Mouse (Mus musculus): ENCODE measurements around the gene AI661453. TPM values are rescaled to one million over a fixed set of nuclear protein-coding genes. Genes with fewer than 3 reads are reported as not detected.
A peak's percentile ranks its signal among the peaks of the same experiment; 100 is the strongest.

Gene AI661453
- polyA plus RNA-seq, 1 experiment, result 11.6 TPM

GRCm38 (mm10) chr17:47439396-47440028 lies 3.1 kb downstream of the AI661453 start:
- DNase-seq (ENCODE audit: low read depth, low spot score), result peak; percentile 58
- WGBS, result 25% methylated on average over 9 of the region's 9 CpGs

GRCm38 (mm10) chr17:47440359-47440890 lies 4.0 kb downstream of the AI661453 start:
- no peak for DNase-seq (ENCODE audit: low read depth, low spot score)
- 53% methylated on average over 9 of the region's 9 CpGs for WGBS

- 66% methylated on average over 19 of the region's 19 CpGs for WGBS
- DNase-seq (ENCODE audit: low read depth, low spot score), result no peak
Observed at GRCm38 (mm10) chr17:47441296-47442051, 5.1 kb downstream of the AI661453 start.

- no peak for DNase-seq (ENCODE audit: low read depth, low spot score)
- WGBS, result 85% methylated on average over 3 of the region's 3 CpGs
Observed at GRCm38 (mm10) chr17:47442271-47442670, 5.9 kb downstream of the AI661453 start.

- 64% methylated on average over 6 of the region's 6 CpGs for WGBS
- DNase-seq (ENCODE audit: low read depth, low spot score), result no peak
Observed at GRCm38 (mm10) chr17:47444113-47444512, 7.7 kb downstream of the AI661453 start.

- 55% methylated on average over 11 of the region's 11 CpGs for WGBS
- DNase-seq (ENCODE audit: low read depth, low spot score), result no peak
Observed at GRCm38 (mm10) chr17:47445518-47445917, 9.1 kb downstream of the AI661453 start.

GRCm38 (mm10) chr17:47446025-47446424 lies 9.6 kb downstream of the AI661453 start:
- 84% methylated on average over 9 of the region's 9 CpGs for WGBS
- DNase-seq (ENCODE audit: low read depth, low spot score), result no peak

- DNase-seq (ENCODE audit: low read depth, low spot score), result no peak
- 76% methylated on average over 11 of the region's 11 CpGs for WGBS
Observed at GRCm38 (mm10) chr17:47446561-47446960, 10.1 kb downstream of the AI661453 start.

GRCm38 (mm10) chr17:47448523-47449372 lies 12.3 kb downstream of the AI661453 start:
- DNase-seq (ENCODE audit: low read depth, low spot score), result no peak
- 22% methylated on average over 8 of the region's 8 CpGs for WGBS

- DNase-seq (ENCODE audit: low read depth, low spot score), result no peak
- 40% methylated on average over 5 of the region's 5 CpGs for WGBS
Observed at GRCm38 (mm10) chr17:47449432-47449831, 13.0 kb downstream of the AI661453 start.

- 50% methylated on average over 7 of the region's 7 CpGs for WGBS
- DNase-seq (ENCODE audit: low read depth, low spot score), result no peak
Observed at GRCm38 (mm10) chr17:47450239-47450638, 13.8 kb downstream of the AI661453 start.

GRCm38 (mm10) chr17:47450880-47451565 lies 14.6 kb downstream of the AI661453 start:
- DNase-seq (ENCODE audit: low read depth, low spot score), result peak; percentile 80
- 43% methylated on average over 12 of the region's 12 CpGs for WGBS

GRCm38 (mm10) chr17:47452886-47453285 lies 16.5 kb downstream of the AI661453 start:
- WGBS, result 73% methylated on average over 7 of the region's 7 CpGs
- no peak for DNase-seq (ENCODE audit: low read depth, low spot score)

- DNase-seq (ENCODE audit: low read depth, low spot score), result no peak
- 15% methylated on average over 8 of the region's 8 CpGs for WGBS
Observed at GRCm38 (mm10) chr17:47454675-47455074, 18.3 kb downstream of the AI661453 start.

GRCm38 (mm10) chr17:47458310-47458709 lies 21.9 kb downstream of the AI661453 start:
- no peak for DNase-seq (ENCODE audit: low read depth, low spot score)

GRCm38 (mm10) chr17:47458936-47459335 lies 22.5 kb downstream of the AI661453 start:
- 88% methylated on average over 2 of the region's 2 CpGs for WGBS
- no peak for DNase-seq (ENCODE audit: low read depth, low spot score)

More at GRCm38 (mm10) chr17:47458310-47458709, 21.9 kb downstream of the AI661453 start:
- 66% methylated on average over 13 of the region's 13 CpGs for WGBS

GRCm38 (mm10) chr17:47459341-47459919 lies 23.0 kb downstream of the AI661453 start:
- DNase-seq (ENCODE audit: low read depth, low spot score), result no peak
- WGBS, result 32% methylated on average over 3 of the region's 3 CpGs

GRCm38 (mm10) chr17:47461688-47462087 lies 25.3 kb downstream of the AI661453 start:
- WGBS, result 51% methylated on average over 3 of the region's 3 CpGs
- no peak for DNase-seq (ENCODE audit: low read depth, low spot score)

GRCm38 (mm10) chr17:47462209-47462608 lies 25.8 kb downstream of the AI661453 start:
- no peak for DNase-seq (ENCODE audit: low read depth, low spot score)
- 45% methylated on average over 7 of the region's 7 CpGs for WGBS
